Mouse (Mus musculus) lung, postnatal 36 days (tissue): ENCODE measurements around the gene Slc6a20a.

Source experiments
- DNase-seq: peaks from one replicate; pipeline ENCODE4 v3.0.0; 2022; ENCODE audit warnings: mixed read lengths

The Slc6a20a gene

GRCm38 (mm10) chr9:123636771-123637170, 41.9 kb downstream of the Slc6a20a start:
- DNase-seq: no peak

- DNase-seq: no peak
These were observed 45.7 kb downstream of the Slc6a20a start for GRCm38 (mm10) chr9:123632993-123633392.

GRCm38 (mm10) chr9:123632281-123632680, 46.4 kb downstream of the Slc6a20a start, which contains the start of gene Slc6a20b:
Slc6a20b (minus strand) TSS chr9:123632565.
- no peak for DNase-seq

GRCm38 (mm10) chr9:123631666-123632065, 47.0 kb downstream of the Slc6a20a start:
- no peak for DNase-seq

GRCm38 (mm10) chr9:123625821-123626220, 52.9 kb downstream of the Slc6a20a start:
- DNase-seq: no peak

GRCm38 (mm10) chr9:123624741-123625140, 53.9 kb downstream of the Slc6a20a start:
- DNase-seq: no peak

GRCm38 (mm10) chr9:123620311-123621098, 58.2 kb downstream of the Slc6a20a start:
- no peak for DNase-seq

- DNase-seq: no peak
These were observed 77.2 kb downstream of the Slc6a20a start for GRCm38 (mm10) chr9:123601529-123601928.

GRCm38 (mm10) chr9:123597376-123597775, 81.3 kb downstream of the Slc6a20a start:
- no peak for DNase-seq

- no peak for DNase-seq
These were observed 81.8 kb downstream of the Slc6a20a start for GRCm38 (mm10) chr9:123596910-123597309.

- no peak for DNase-seq
These were observed 83.5 kb downstream of the Slc6a20a start for GRCm38 (mm10) chr9:123595194-123595593.

GRCm38 (mm10) chr9:123589240-123589910, 89.3 kb downstream of the Slc6a20a start:
- DNase-seq: no peak
